Mouse (Mus musculus) MEL (cell line): ENCODE data around the gene Exoc6b. TPM values are rescaled to one million over a fixed set of nuclear protein-coding genes. Genes with fewer than 3 reads are reported as not detected.

Experiments used
- DNase-seq: peaks from one replicate; pipeline ENCODE4 v3.0.0; 2011; ENCODE audit warnings: low read depth, low spot score
- H3K27ac ChIP-seq: 2 replicates; pipeline ENCODE4 v1.5.1; 2012; ENCODE audit warnings: low read depth, mild to moderate bottlenecking, control low read depth, low read length, moderate library complexity; ENCODE audit not compliant: control insufficient read depth
- H3K27me3 ChIP-seq, 2 experiments: fragments of 150-350 bp in 1 of 2; sonication (generic) in 1 of 2; 2 replicates each; pipeline ENCODE4 v1.6.1; 2012; ENCODE audit warnings: low read length in 2 of 2, mild to moderate bottlenecking in 2 of 2, improper control_type of control experiment in 1 of 2, moderate library complexity in 1 of 2; ENCODE audit not compliant: insufficient read depth in 2 of 2, control insufficient read depth in 1 of 2
- H3K36me3 ChIP-seq, 2 experiments: 2 replicates each; pipeline ENCODE4 v1.6.1; 2012 to 2014; ENCODE audit warnings: low read length in 2 of 2, improper control_type of control experiment in 1 of 2, inconsistent platforms in 1 of 2, mild to moderate bottlenecking in 1 of 2; ENCODE audit not compliant: insufficient read depth in 2 of 2, control insufficient read depth in 1 of 2
- H3K4me1 ChIP-seq, 2 experiments: fragments of 150-350 bp in 1 of 2; sonication (generic) in 1 of 2; 2 replicates each; pipeline ENCODE4 v1.6.1; 2012; ENCODE audit warnings: low read length in 2 of 2, improper control_type of control experiment in 1 of 2, mild to moderate bottlenecking in 1 of 2; ENCODE audit not compliant: insufficient read depth in 2 of 2, control insufficient read depth in 1 of 2
- H3K4me3 ChIP-seq, 2 experiments: fragments of 150-350 bp in 1 of 2; sonication (generic) in 1 of 2; 2 replicates each; pipeline ENCODE4 v1.5.1; 2012; ENCODE audit warnings: low read depth in 2 of 2, low read length in 2 of 2, mild to moderate bottlenecking in 2 of 2, moderate library complexity in 2 of 2, control low read depth in 1 of 2, improper control_type of control experiment in 1 of 2; ENCODE audit not compliant: control insufficient read depth in 1 of 2, insufficient read depth in 1 of 2
- H3K79me2 ChIP-seq: 2 replicates; pipeline ENCODE4 v1.6.1; 2012; ENCODE audit warnings: mild to moderate bottlenecking, low read length, moderate library complexity; ENCODE audit not compliant: control insufficient read depth, poor library complexity, insufficient read depth
- H3K9ac ChIP-seq: 2 replicates; pipeline ENCODE4 v1.6.1; 2012; ENCODE audit warnings: low read depth, mild to moderate bottlenecking, control low read depth, low read length, moderate library complexity; ENCODE audit not compliant: control insufficient read depth, poor library complexity, severe bottlenecking
- H3K9me3 ChIP-seq: fragments of 150-350 bp; sonication (generic); replicated peaks from 2 replicates; pipeline ENCODE4 v1.6.1; 2012; ENCODE audit warnings: mild to moderate bottlenecking, low read length, improper control_type of control experiment, moderate library complexity; ENCODE audit not compliant: insufficient read depth
- CHD1 ChIP-seq: IDR thresholded peaks from 2 replicates; pipeline ENCODE4 v1.6.1; 2012; ENCODE audit warnings: low read depth, mild to moderate bottlenecking, inconsistent platforms, low read length, improper control_type of control experiment
- CHD2 ChIP-seq: IDR thresholded peaks from 2 replicates; pipeline ENCODE4 v1.6.1; 2011; ENCODE audit warnings: low read length, improper control_type of control experiment
- CTCF ChIP-seq, 3 experiments: IDR thresholded peaks in 2 of 3; conservative IDR thresholded peaks in 1 of 3; 2 replicates each; pipeline ENCODE4 v1.5.1; 2011 to 2012; ENCODE audit warnings: low read length in 3 of 3, low read depth in 2 of 3, mild to moderate bottlenecking in 2 of 3, improper control_type of control experiment in 1 of 3, inconsistent platforms in 1 of 3, mixed read lengths in 1 of 3, moderate library complexity in 1 of 3; ENCODE audit not compliant: control insufficient read depth in 1 of 3, insufficient read depth in 1 of 3, poor library complexity in 1 of 3, severe bottlenecking in 1 of 3
- EP300 ChIP-seq, 2 experiments: IDR thresholded peaks; 2 replicates each; pipeline ENCODE4 v1.6.1; 2011; ENCODE audit warnings: improper control_type of control experiment in 2 of 2, low read length in 2 of 2, low read depth in 1 of 2, mild to moderate bottlenecking in 1 of 2
- ETS1 ChIP-seq: IDR thresholded peaks from 2 replicates; pipeline ENCODE4 v1.6.1; 2012; ENCODE audit warnings: low read depth, mild to moderate bottlenecking, inconsistent platforms, low read length, improper control_type of control experiment, moderate library complexity
- GABPA ChIP-seq: IDR thresholded peaks from 2 replicates; pipeline ENCODE4 v1.6.1; 2012; ENCODE audit warnings: low read depth, mild to moderate bottlenecking, inconsistent platforms, low read length, improper control_type of control experiment, moderate library complexity
- GATA1 ChIP-seq: IDR thresholded peaks from 2 replicates; pipeline ENCODE4 v1.6.1; 2011; ENCODE audit warnings: low read depth, low read length, improper control_type of control experiment
- HCFC1 ChIP-seq: IDR thresholded peaks from 2 replicates; pipeline ENCODE4 v1.6.1; 2012; ENCODE audit warnings: low read depth, mild to moderate bottlenecking, inconsistent platforms, low read length, improper control_type of control experiment, moderate library complexity
- JUND ChIP-seq: IDR thresholded peaks from 2 replicates; pipeline ENCODE4 v1.6.1; 2011; ENCODE audit warnings: low read depth, mild to moderate bottlenecking, improper control_type of control experiment, low read length
- MAFK ChIP-seq: IDR thresholded peaks from 2 replicates; pipeline ENCODE4 v1.6.1; 2011; ENCODE audit warnings: low read depth, mild to moderate bottlenecking, low read length, improper control_type of control experiment, borderline replicate concordance
- MAX ChIP-seq: IDR thresholded peaks from 2 replicates; pipeline ENCODE4 v1.6.1; 2011; ENCODE audit warnings: low read length, improper control_type of control experiment
- MAZ ChIP-seq: IDR thresholded peaks from 2 replicates; pipeline ENCODE4 v1.6.1; 2012; ENCODE audit warnings: low read depth, mild to moderate bottlenecking, inconsistent platforms, low read length, improper control_type of control experiment
- MEF2A ChIP-seq: IDR thresholded peaks from 2 replicates; pipeline ENCODE4 v1.6.1; 2014; ENCODE audit warnings: low read depth, mild to moderate bottlenecking, inconsistent platforms, low read length, improper control_type of control experiment; ENCODE audit not compliant: poor library complexity, insufficient replicate concordance, severe bottlenecking; ENCODE audit errors: extremely low read depth
- MXI1 ChIP-seq: IDR thresholded peaks from 2 replicates; pipeline ENCODE4 v1.6.1; 2011; ENCODE audit warnings: mild to moderate bottlenecking, low read depth, low read length, improper control_type of control experiment
- MYB ChIP-seq: IDR thresholded peaks from 2 replicates; pipeline ENCODE4 v1.6.1; 2011; ENCODE audit warnings: mild to moderate bottlenecking, low read depth, low read length, improper control_type of control experiment
- NRF1 ChIP-seq: IDR thresholded peaks from 2 replicates; pipeline ENCODE4 v1.6.1; 2014; ENCODE audit warnings: low read depth, mild to moderate bottlenecking, inconsistent platforms, low read length, improper control_type of control experiment, moderate library complexity; ENCODE audit not compliant: poor library complexity, insufficient read depth, severe bottlenecking
- RAD21 ChIP-seq: IDR thresholded peaks from 2 replicates; pipeline ENCODE4 v1.6.1; 2011; ENCODE audit warnings: mild to moderate bottlenecking, low read depth, low read length, improper control_type of control experiment
- SIN3A ChIP-seq: IDR thresholded peaks from 2 replicates; pipeline ENCODE4 v1.6.1; 2012; ENCODE audit warnings: low read length, improper control_type of control experiment, inconsistent platforms
- TBP ChIP-seq: IDR thresholded peaks from 2 replicates; pipeline ENCODE4 v1.8.0; 2011; ENCODE audit warnings: low read depth, low read length, improper control_type of control experiment
- UBTF ChIP-seq: IDR thresholded peaks from 2 replicates; pipeline ENCODE4 v1.6.1; 2012; ENCODE audit warnings: low read depth, mild to moderate bottlenecking, inconsistent platforms, low read length, improper control_type of control experiment, moderate library complexity, borderline replicate concordance; ENCODE audit not compliant: insufficient read depth
- USF1 ChIP-seq: IDR thresholded peaks from 2 replicates; pipeline ENCODE4 v1.6.1; 2014; ENCODE audit warnings: low read depth, mild to moderate bottlenecking, inconsistent platforms, low read length, improper control_type of control experiment, moderate library complexity
- ZMIZ1 ChIP-seq: IDR thresholded peaks from 2 replicates; pipeline ENCODE4 v1.6.1; 2012; ENCODE audit warnings: low read depth, mild to moderate bottlenecking, inconsistent platforms, low read length, improper control_type of control experiment, moderate library complexity
- ZNF384 ChIP-seq: IDR thresholded peaks from 2 replicates; pipeline ENCODE4 v1.6.1; 2012; ENCODE audit warnings: low read depth, mild to moderate bottlenecking, inconsistent platforms, low read length, improper control_type of control experiment
- polyA plus RNA-seq, 2 experiments: library from polyadenylated mRNA; stranded (reverse) in 1 of 2; unstranded in 1 of 2; fragments of >175 nt in 1 of 2; fragments of >200 nt in 1 of 2; gene quantifications; 2 replicates each; pipeline versions ENCODE4 v1.2.1 to v1.2.4; 2012; ENCODE audit warnings: low replicate concordance in 2 of 2, low read depth in 1 of 2; ENCODE audit not compliant: insufficient read length in 2 of 2, insufficient read depth in 1 of 2, missing spikeins in 1 of 2
- total RNA-seq: library from RNA; depleted of rRNA; stranded (reverse); fragments of 300-350 nt; gene quantifications from 2 replicates; pipeline ENCODE4 v1.2.3, GENCODE M21; 2012

Gene Exoc6b
- total and polyA plus RNA-seq, 3 experiments, result 3.4 to 6.5 TPM; not detected in 1

- no peak overlapping the region for H3K9ac ChIP-seq
- no peak for DNase-seq
- no peaks in the 10 kb centered on the region for H3K36me3 ChIP-seq
- no peaks in the 10 kb centered on the region for H3K9me3 ChIP-seq
- no peak for TF ChIP-seq GATA1
- no peak for TF ChIP-seq MAFK
- no peak for TF ChIP-seq HCFC1
- no peak for TF ChIP-seq JUND
- no peak for TF ChIP-seq NRF1
- no peak for TF ChIP-seq CTCF (IDR thresholded peaks at IDR 0.05 in 2 of 3, conservative IDR thresholded peaks at IDR 0.05 in 1 of 3; ENCODE audit: control insufficient read depth in 1 of 3, insufficient read depth in 1 of 3, low read depth in 2 of 3, low read length in 3 of 3, poor library complexity in 1 of 3, severe bottlenecking in 1 of 3)
- TF ChIP-seq CHD1, result no peak
- TF ChIP-seq MAZ, result no peak
- no peak for TF ChIP-seq MEF2A
- no peak for TF ChIP-seq RAD21
- TF ChIP-seq TBP, result no peak
- no peak for TF ChIP-seq ZNF384
- TF ChIP-seq UBTF, result no peak
- TF ChIP-seq SIN3A, result no peak
- TF ChIP-seq GABPA, result no peak
- no peaks in the 10 kb centered on the region for H3K79me2 ChIP-seq
- no peak overlapping the region for H3K27ac ChIP-seq
- H3K27me3 ChIP-seq, result no peaks in the 10 kb centered on the region
- no peaks in the 10 kb centered on the region for H3K4me1 ChIP-seq
- H3K4me3 ChIP-seq, result no peak overlapping the region
These were observed 437.7 kb downstream of the Exoc6b start for GRCm38 (mm10) chr6:84631588-84631987.

DNA sequence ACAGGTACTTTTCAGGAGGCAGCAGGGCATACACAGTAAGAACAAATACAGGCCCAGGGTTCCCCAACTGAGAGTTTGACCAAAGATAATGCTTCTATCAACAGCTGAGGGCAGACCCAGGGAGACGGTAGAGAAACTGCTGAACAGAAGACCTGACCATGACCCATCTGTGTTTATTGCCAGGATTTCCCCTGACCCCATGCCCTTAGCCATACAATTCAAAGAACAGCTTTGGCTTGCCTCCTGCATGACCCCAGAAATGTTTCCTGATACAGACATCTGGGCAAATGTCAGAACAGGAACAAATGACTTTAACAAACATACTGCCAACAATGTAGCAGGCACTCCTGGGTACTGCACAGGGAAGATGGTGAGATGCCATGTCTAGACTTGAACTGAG, 439.0 kb downstream of the Exoc6b start:
- H3K9me3 ChIP-seq, result no peaks in the 10 kb centered on the region
- no peaks in the 10 kb centered on the region for H3K36me3 ChIP-seq
- no peak overlapping the region for H3K27ac ChIP-seq
- DNase-seq, result no peak
- H3K79me2 ChIP-seq, result no peaks in the 10 kb centered on the region
- TF ChIP-seq CHD2 (no peak), SIN3A (no peak), EP300 (IDR thresholded peaks at IDR 0.05; ENCODE audit: low read depth in 1 of 2, low read length in 2 of 2) (no peak), MYB (no peak), MXI1 (no peak), MAFK (no peak), MAX (no peak), NRF1 (no peak), ZMIZ1 (no peak), USF1 (no peak), ETS1 (no peak)
- H3K4me3 ChIP-seq, result no peak overlapping the region
- H3K4me1 ChIP-seq, result no peaks in the 10 kb centered on the region
- H3K9ac ChIP-seq, result no peak overlapping the region
- H3K27me3 ChIP-seq, result no peaks in the 10 kb centered on the region
